Mouse (Mus musculus) erythroblast, embryonic 14.5 days (primary cell): ENCODE data around the gene Hsd17b13.

Source experiments
- GATA1 ChIP-seq: IDR thresholded peaks from 2 replicates; pipeline ENCODE4 v1.6.1; 2012; ENCODE audit warnings: low read length, inconsistent platforms, mixed read lengths
- TAL1 ChIP-seq: IDR thresholded peaks from 3 replicates; pipeline ENCODE4 v1.6.1; 2012; ENCODE audit warnings: low read length, inconsistent platforms, mixed read lengths

DNA sequence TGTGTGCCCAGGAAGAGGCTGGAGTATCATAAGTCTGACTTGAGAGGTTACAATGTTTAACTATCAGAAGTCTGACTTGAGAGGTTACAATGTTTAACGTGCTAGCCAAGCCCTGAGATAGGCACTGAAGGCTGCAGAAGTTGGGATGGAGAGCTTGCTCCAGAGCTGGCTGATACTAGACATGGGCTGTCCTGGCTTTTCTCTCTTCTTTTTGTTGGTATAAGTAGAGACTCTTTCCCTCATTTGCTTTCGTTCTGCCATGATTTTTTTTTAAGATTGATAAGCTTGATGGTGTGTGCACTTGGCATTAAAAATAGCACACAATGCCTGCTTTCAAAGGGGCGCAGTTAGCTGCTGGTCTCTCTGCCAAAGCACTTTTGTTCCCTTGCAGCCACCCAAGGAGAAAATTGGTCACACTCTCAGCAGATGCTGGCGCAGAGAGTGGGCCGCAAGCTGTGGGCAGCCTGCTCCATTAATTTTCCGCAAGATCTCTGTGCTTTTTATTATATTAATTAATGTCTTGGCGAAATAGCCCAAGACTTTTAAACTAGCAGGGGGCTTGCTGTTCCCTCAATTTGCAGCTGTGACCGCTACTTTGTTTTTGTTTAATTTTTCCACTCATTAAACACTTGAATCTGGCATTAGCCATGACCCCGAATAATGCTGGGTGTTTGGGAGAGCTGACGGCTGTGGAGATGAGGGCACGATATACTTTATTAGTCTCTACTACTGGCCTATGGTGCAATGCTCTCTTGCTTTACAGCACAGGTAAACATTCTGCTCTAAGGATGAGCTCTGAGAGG is 38.5 kb downstream of the Hsd17b13 start:
- TF ChIP-seq GATA1 (no peak), TAL1 (no peak)
